Mouse (Mus musculus) gastrocnemius, adult 2 months (tissue): ENCODE measurements at regions not wholly inside any gene's neighbourhood (a gene's known extent, or its start where the extent isn't known, plus 50 kb on each side); places are given as distances from the start of the nearest gene placed in this dataset.

Experiments
- DNase-seq: peaks from one replicate; pipeline ENCODE4 v3.0.0; 2022
- H3K27ac ChIP-seq: fragments of 200-600 bp; 2 replicates; pipeline ENCODE4 v1.8.1; 2022; ENCODE audit warnings: mild to moderate bottlenecking
- H3K4me3 ChIP-seq: fragments of 200-600 bp; 2 replicates; pipeline ENCODE4 v1.8.1; 2022; ENCODE audit warnings: mild to moderate bottlenecking, moderate library complexity
- CTCF ChIP-seq: fragments of 200-600 bp; IDR thresholded peaks from 2 replicates; pipeline ENCODE4 v1.8.1; 2022; ENCODE audit warnings: antibody characterized with exemption, mild to moderate bottlenecking, moderate library complexity
- intact Hi-C: fragments of 180-260 bp; cut with DNase I; formaldehyde crosslinking; loops from one replicate; pipeline ENCODE4 v1.15.1; 2025

GRCm38 (mm10) chr15:51248034-51248788, 2636.5 kb upstream of the Gm7489 start:
- TF ChIP-seq CTCF, result no peak
- intact Hi-C loops, result no loop called here
- H3K4me3 ChIP-seq, result no peak overlapping the region
- no peak overlapping the region for H3K27ac ChIP-seq
- DNase-seq, result peak; percentile 44

- no peak for TF ChIP-seq CTCF
- Histone ChIP-seq H3K27ac (no peak overlapping the region), H3K4me3 (no peak overlapping the region)
- intact Hi-C loops, result no loop called here
- DNase-seq, result no peak
Measured at GRCm38 (mm10) chr15:51248789-51249040, 2636.0 kb upstream of the Gm7489 start.

GRCm38 (mm10) chr15:51254143-51254542, 2630.6 kb upstream of the Gm7489 start:
- intact Hi-C loops, result no loop called here
- DNase-seq, result no peak
- H3K27ac ChIP-seq, result no peak overlapping the region
- no peak for TF ChIP-seq CTCF
- no peak overlapping the region for H3K4me3 ChIP-seq

- intact Hi-C loops, result no loop called here
- Histone ChIP-seq H3K27ac (no peak overlapping the region), H3K4me3 (no peak overlapping the region)
- no peak for TF ChIP-seq CTCF
- DNase-seq, result no peak
Measured at GRCm38 (mm10) chr15:51255203-51255615, 2629.5 kb upstream of the Gm7489 start.

- no peak for DNase-seq
- TF ChIP-seq CTCF, result no peak
- Histone ChIP-seq H3K4me3 (no peak overlapping the region), H3K27ac (no peak overlapping the region)
- intact Hi-C loops, result no loop called here
Measured at GRCm38 (mm10) chr15:51256681-51257080, 2628.0 kb upstream of the Gm7489 start.

GRCm38 (mm10) chr15:51264599-51265163, 2620.0 kb upstream of the Gm7489 start:
- TF ChIP-seq CTCF, result no peak

GRCm38 (mm10) chr15:51265971-51266370, 2618.7 kb upstream of the Gm7489 start:
- intact Hi-C loops, result no loop called here
- no peak for DNase-seq
- Histone ChIP-seq H3K27ac (no peak overlapping the region), H3K4me3 (no peak overlapping the region)
- no peak for TF ChIP-seq CTCF

More at GRCm38 (mm10) chr15:51264599-51265163, 2620.0 kb upstream of the Gm7489 start:
- intact Hi-C loops, result no loop called here
- DNase-seq, result no peak
- Histone ChIP-seq H3K4me3 (no peak overlapping the region), H3K27ac (no peak overlapping the region)

GRCm38 (mm10) chr15:51271632-51272312, 2612.9 kb upstream of the Gm7489 start:
- DNase-seq, result peak; percentile 34
- intact Hi-C loops, result no loop called here

GRCm38 (mm10) chr15:51285334-51285733, 2599.4 kb upstream of the Gm7489 start:
- H3K27ac ChIP-seq, result no peak overlapping the region
- DNase-seq, result no peak
- no peak for TF ChIP-seq CTCF
- H3K4me3 ChIP-seq, result no peak overlapping the region
- intact Hi-C loops, result no loop called here

More at GRCm38 (mm10) chr15:51271632-51272312, 2612.9 kb upstream of the Gm7489 start:
- Histone ChIP-seq H3K4me3 (peak overlapping the region; percentile 29), H3K27ac (0 out of 2 replicates have a peak overlapping the region, but pooled peaks have one; percentile 20)
- TF ChIP-seq CTCF, result no peak

GRCm38 (mm10) chr15:51286352-51286751, 2598.4 kb upstream of the Gm7489 start:
- no peak for DNase-seq
- TF ChIP-seq CTCF, result no peak
- intact Hi-C loops, result no loop called here
- H3K4me3 ChIP-seq, result no peak overlapping the region
- no peak overlapping the region for H3K27ac ChIP-seq

GRCm38 (mm10) chr15:51288911-51289432, 2595.7 kb upstream of the Gm7489 start:
- Histone ChIP-seq H3K27ac (no peak overlapping the region), H3K4me3 (no peak overlapping the region)
- DNase-seq, result no peak
- TF ChIP-seq CTCF, result no peak
- intact Hi-C loops, result no loop called here

- intact Hi-C loops, result no loop called here
- Histone ChIP-seq H3K27ac (no peak overlapping the region), H3K4me3 (no peak overlapping the region)
- DNase-seq, result no peak
- TF ChIP-seq CTCF, result no peak
Measured at GRCm38 (mm10) chr15:51289916-51290315, 2594.8 kb upstream of the Gm7489 start.

GRCm38 (mm10) chr15:51291183-51291582, 2593.5 kb upstream of the Gm7489 start:
- no peak for TF ChIP-seq CTCF
- intact Hi-C loops, result no loop called here
- no peak overlapping the region for H3K4me3 ChIP-seq
- no peak overlapping the region for H3K27ac ChIP-seq
- no peak for DNase-seq
